Mouse (Mus musculus): ENCODE data around the gene Lax1. TPM values are rescaled to one million over a fixed set of nuclear protein-coding genes. Genes with fewer than 3 reads are reported as not detected.
"Not testable (repeated sequence)": the region's sequence is repeated elsewhere in the genome, so short reads cannot be mapped to it uniquely, and the experiment has no call there.

Lax1 gene
- polyA plus RNA-seq, 1 experiment from 2014 or later: 0.50 TPM

GRCm38 (mm10) chr1:133713009-133713370, 23.1 kb upstream of the Lax1 start:
- H3K4me2 ChIP-seq (replicated peaks; ENCODE audit: low read depth, low read length): no peak overlapping the region
- no peaks in the 10 kb centered on the region for H3K27me3 ChIP-seq (ENCODE audit: insufficient read depth, low read length)
- WGBS: 51% methylated on average over 2 of the region's 2 CpGs
- peaks cover 27% of the 10 kb centered on the region for H3K4me1 ChIP-seq (ENCODE audit: insufficient read depth, low read length)
- no peaks in the 10 kb centered on the region for H3K9me3 ChIP-seq (ENCODE audit: low read length)
- no peak overlapping the region for H3K27ac ChIP-seq (ENCODE audit: low read length)
- no peak overlapping the region for H3K4me3 ChIP-seq (ENCODE audit: low read length)
- H3K36me3 ChIP-seq (ENCODE audit: insufficient read depth, low read length): no peaks in the 10 kb centered on the region
- ATAC-seq (ENCODE audit: low FRiP score, low TSS enrichment): 0 out of 2 replicates have a peak, but pooled peaks have one; percentile 32
- no peak overlapping the region for H3K9ac ChIP-seq (replicated peaks; ENCODE audit: low read length)

GRCm38 (mm10) chr1:133712288-133713008, 22.5 kb upstream of the Lax1 start:
- Histone ChIP-seq H3K36me3 (ENCODE audit: insufficient read depth, low read length) (no peaks in the 10 kb centered on the region), H3K4me1 (ENCODE audit: insufficient read depth, low read length) (peaks cover 27% of the 10 kb centered on the region), H3K9ac (replicated peaks; ENCODE audit: low read length) (no peak overlapping the region), H3K4me3 (ENCODE audit: low read length) (no peak overlapping the region), H3K27me3 (ENCODE audit: insufficient read depth, low read length) (no peaks in the 10 kb centered on the region), H3K4me2 (replicated peaks; ENCODE audit: low read depth, low read length) (no peak overlapping the region), H3K27ac (ENCODE audit: low read length) (no peak overlapping the region), H3K9me3 (ENCODE audit: low read length) (no peaks in the 10 kb centered on the region)
- 61% methylated on average over 12 of the region's 12 CpGs for WGBS
- 0 out of 2 replicates have a peak, but pooled peaks have one; percentile 32 for ATAC-seq (ENCODE audit: low FRiP score, low TSS enrichment)

- 48% methylated on average over 6 of the region's 6 CpGs for WGBS
- H3K36me3 ChIP-seq (ENCODE audit: insufficient read depth, low read length): 0 out of 2 replicates have a peak, but pooled peaks cover 3% of the 10 kb centered on the region
- no peaks in the 10 kb centered on the region for H3K27me3 ChIP-seq (ENCODE audit: insufficient read depth, low read length)
- no peak overlapping the region for H3K4me2 ChIP-seq (replicated peaks; ENCODE audit: low read depth, low read length)
- no peak overlapping the region for H3K4me3 ChIP-seq (ENCODE audit: low read length)
- H3K27ac ChIP-seq (ENCODE audit: low read length): no peak overlapping the region
- H3K9ac ChIP-seq (replicated peaks; ENCODE audit: low read length): no peak overlapping the region
- H3K9me3 ChIP-seq (ENCODE audit: low read length): no peaks in the 10 kb centered on the region
- ATAC-seq (ENCODE audit: low FRiP score, low TSS enrichment): no peak
- peaks cover 30% of the 10 kb centered on the region for H3K4me1 ChIP-seq (ENCODE audit: insufficient read depth, low read length)
Observed at GRCm38 (mm10) chr1:133711376-133711775, 21.5 kb upstream of the Lax1 start.

- 0 out of 2 replicates have a peak, but pooled peaks cover 7% of the 10 kb centered on the region for H3K36me3 ChIP-seq (ENCODE audit: insufficient read depth, low read length)
- no peak for ATAC-seq (ENCODE audit: low FRiP score, low TSS enrichment)
- WGBS: 55% methylated on average over 6 of the region's 6 CpGs
Observed at GRCm38 (mm10) chr1:133710895-133711294, 21.0 kb upstream of the Lax1 start.

GRCm38 (mm10) chr1:133709292-133709691, 19.4 kb upstream of the Lax1 start:
- no peak overlapping the region for H3K27ac ChIP-seq (ENCODE audit: low read length)
- no peak for ATAC-seq (ENCODE audit: low FRiP score, low TSS enrichment)
- WGBS: 72% methylated on average over 3 of the region's 3 CpGs

More at GRCm38 (mm10) chr1:133710895-133711294, 21.0 kb upstream of the Lax1 start:
- H3K27me3 ChIP-seq (ENCODE audit: insufficient read depth, low read length): no peaks in the 10 kb centered on the region
- no peak overlapping the region for H3K27ac ChIP-seq (ENCODE audit: low read length)
- no peak overlapping the region for H3K4me3 ChIP-seq (ENCODE audit: low read length)
- H3K4me1 ChIP-seq (ENCODE audit: insufficient read depth, low read length): peaks cover 30% of the 10 kb centered on the region
- no peaks in the 10 kb centered on the region for H3K9me3 ChIP-seq (ENCODE audit: low read length)
- no peak overlapping the region for H3K9ac ChIP-seq (replicated peaks; ENCODE audit: low read length)
- no peak overlapping the region for H3K4me2 ChIP-seq (replicated peaks; ENCODE audit: low read depth, low read length)

GRCm38 (mm10) chr1:133701824-133702223, 11.9 kb upstream of the Lax1 start:
- not testable (repeated sequence) for H3K9ac ChIP-seq (replicated peaks; ENCODE audit: low read length); H3K4me2 ChIP-seq (replicated peaks; ENCODE audit: low read depth, low read length); H3K27me3 ChIP-seq (ENCODE audit: insufficient read depth, low read length); H3K4me1 ChIP-seq (ENCODE audit: insufficient read depth, low read length); H3K9me3 ChIP-seq (ENCODE audit: low read length); H3K4me3 ChIP-seq (ENCODE audit: low read length); ATAC-seq (ENCODE audit: low FRiP score, low TSS enrichment); H3K27ac ChIP-seq (ENCODE audit: low read length); H3K36me3 ChIP-seq (ENCODE audit: insufficient read depth, low read length)
- 31% methylated on average over 1 of the region's 2 CpGs for WGBS

More at GRCm38 (mm10) chr1:133709292-133709691, 19.4 kb upstream of the Lax1 start:
- no peak overlapping the region for H3K4me3 ChIP-seq (ENCODE audit: low read length)
- H3K4me1 ChIP-seq (ENCODE audit: insufficient read depth, low read length): peaks cover 30% of the 10 kb centered on the region
- H3K9ac ChIP-seq (replicated peaks; ENCODE audit: low read length): no peak overlapping the region
- 0 out of 2 replicates have a peak, but pooled peaks cover 7% of the 10 kb centered on the region for H3K36me3 ChIP-seq (ENCODE audit: insufficient read depth, low read length)
- H3K27me3 ChIP-seq (ENCODE audit: insufficient read depth, low read length): no peaks in the 10 kb centered on the region
- H3K9me3 ChIP-seq (ENCODE audit: low read length): no peaks in the 10 kb centered on the region
- no peak overlapping the region for H3K4me2 ChIP-seq (replicated peaks; ENCODE audit: low read depth, low read length)

GRCm38 (mm10) chr1:133697935-133698620, 8.2 kb upstream of the Lax1 start:
- H3K4me1 ChIP-seq (ENCODE audit: insufficient read depth, low read length): peaks cover 29% of the 10 kb centered on the region
- H3K27ac ChIP-seq (ENCODE audit: low read length): no peak overlapping the region
- no peak overlapping the region for H3K9ac ChIP-seq (replicated peaks; ENCODE audit: low read length)
- H3K27me3 ChIP-seq (ENCODE audit: insufficient read depth, low read length): no peaks in the 10 kb centered on the region
- 96% methylated on average over 12 of the region's 12 CpGs for WGBS
- ATAC-seq (ENCODE audit: low FRiP score, low TSS enrichment): no peak
- no peaks in the 10 kb centered on the region for H3K9me3 ChIP-seq (ENCODE audit: low read length)
- H3K36me3 ChIP-seq (ENCODE audit: insufficient read depth, low read length): no peaks in the 10 kb centered on the region
- H3K4me3 ChIP-seq (ENCODE audit: low read length): no peak overlapping the region
- no peak overlapping the region for H3K4me2 ChIP-seq (replicated peaks; ENCODE audit: low read depth, low read length)

- Histone ChIP-seq H3K27me3 (ENCODE audit: insufficient read depth, low read length) (no peaks in the 10 kb centered on the region), H3K27ac (ENCODE audit: low read length) (peak overlapping the region; percentile 87), H3K9me3 (ENCODE audit: low read length) (no peaks in the 10 kb centered on the region), H3K9ac (replicated peaks; ENCODE audit: low read length) (no peak overlapping the region), H3K36me3 (ENCODE audit: insufficient read depth, low read length) (no peaks in the 10 kb centered on the region), H3K4me1 (ENCODE audit: insufficient read depth, low read length) (peaks cover 34% of the 10 kb centered on the region), H3K4me3 (ENCODE audit: low read length) (no peak overlapping the region), H3K4me2 (replicated peaks; ENCODE audit: low read depth, low read length) (no peak overlapping the region)
- peak; percentile 60 for ATAC-seq (ENCODE audit: low FRiP score, low TSS enrichment)
- WGBS: 17% methylated on average over 7 of the region's 7 CpGs
Observed at GRCm38 (mm10) chr1:133695901-133696300, 6.0 kb upstream of the Lax1 start.

- 85% methylated on average over 1 of the region's 1 CpGs for WGBS
- no peaks in the 10 kb centered on the region for H3K9me3 ChIP-seq (ENCODE audit: low read length)
- H3K9ac ChIP-seq (replicated peaks; ENCODE audit: low read length): no peak overlapping the region
- H3K27ac ChIP-seq (ENCODE audit: low read length): peak overlapping the region; percentile 5; the same call in 1 of the 2 replicates
- no peaks in the 10 kb centered on the region for H3K36me3 ChIP-seq (ENCODE audit: insufficient read depth, low read length)
- H3K4me2 ChIP-seq (replicated peaks; ENCODE audit: low read depth, low read length): no peak overlapping the region
- H3K4me1 ChIP-seq (ENCODE audit: insufficient read depth, low read length): peaks cover 39% of the 10 kb centered on the region
- H3K4me3 ChIP-seq (ENCODE audit: low read length): no peak overlapping the region
- H3K27me3 ChIP-seq (ENCODE audit: insufficient read depth, low read length): no peaks in the 10 kb centered on the region
- ATAC-seq (ENCODE audit: low FRiP score, low TSS enrichment): peak; percentile 12; the same call in 1 of the 2 replicates
Observed at GRCm38 (mm10) chr1:133694876-133695275, 5.0 kb upstream of the Lax1 start.

- no peaks in the 10 kb centered on the region for H3K27me3 ChIP-seq (ENCODE audit: insufficient read depth, low read length)
- no peaks in the 10 kb centered on the region for H3K9me3 ChIP-seq (ENCODE audit: low read length)
- WGBS: 12% methylated on average over 1 of the region's 1 CpGs
- no peak overlapping the region for H3K4me3 ChIP-seq (ENCODE audit: low read length)
- peak overlapping the region; percentile 5; the same call in 1 of the 2 replicates for H3K27ac ChIP-seq (ENCODE audit: low read length)
- H3K4me1 ChIP-seq (ENCODE audit: insufficient read depth, low read length): peaks cover 43% of the 10 kb centered on the region
- H3K4me2 ChIP-seq (replicated peaks; ENCODE audit: low read depth, low read length): no peak overlapping the region
- no peak for ATAC-seq (ENCODE audit: low FRiP score, low TSS enrichment)
- no peaks in the 10 kb centered on the region for H3K36me3 ChIP-seq (ENCODE audit: insufficient read depth, low read length)
- H3K9ac ChIP-seq (replicated peaks; ENCODE audit: low read length): no peak overlapping the region
Observed at GRCm38 (mm10) chr1:133694301-133694700, 4.4 kb upstream of the Lax1 start.
